Mouse (Mus musculus): ENCODE measurements around the gene Eef2.

DNA sequence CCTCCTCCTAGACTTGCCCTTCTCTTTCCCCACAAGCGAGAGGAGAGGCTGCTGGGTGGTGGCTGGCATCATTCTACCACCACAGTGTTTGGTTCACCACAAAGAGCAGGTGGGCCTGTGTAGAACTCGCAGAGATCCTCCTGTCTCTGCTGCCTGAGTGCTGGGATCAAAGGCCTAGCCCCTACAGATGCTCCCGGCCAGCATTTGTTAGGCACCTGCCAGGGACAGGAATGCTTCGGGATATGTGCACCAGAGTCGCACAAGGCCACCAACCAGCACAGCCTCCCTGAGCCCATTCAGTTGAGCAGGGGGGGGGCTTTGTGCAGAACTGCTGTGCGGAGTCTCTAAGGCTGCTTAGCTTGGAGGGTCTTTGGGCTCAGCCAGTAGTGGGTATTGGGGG is 31.1 kb upstream of the Eef2 start:
- no peak for TF ChIP-seq CTCF (IDR thresholded peaks at IDR 0.05; ENCODE audit: low read depth, low read length)
- no peak for TF ChIP-seq POLR2A (IDR thresholded peaks at IDR 0.05; ENCODE audit: borderline replicate concordance, low read depth, low read length)
